Mouse (Mus musculus): ENCODE measurements around the gene Aldh1a2.

Gene Aldh1a2

GRCm38 (mm10) chr9:71289810-71290209 is 74.2 kb downstream of the Aldh1a2 start:
- no peak for DNase-seq (ENCODE audit: low read depth, low spot score)

GRCm38 (mm10) chr9:71290730-71291129 is 75.1 kb downstream of the Aldh1a2 start:
- DNase-seq (ENCODE audit: low read depth, low spot score): no peak

GRCm38 (mm10) chr9:71295501-71295900 is 79.9 kb downstream of the Aldh1a2 start:
- DNase-seq (ENCODE audit: low read depth, low spot score): no peak

GRCm38 (mm10) chr9:71303594-71303993 is 88.0 kb downstream of the Aldh1a2 start:
- DNase-seq (ENCODE audit: low read depth, low spot score): no peak

GRCm38 (mm10) chr9:71307106-71307789 is 91.7 kb downstream of the Aldh1a2 start:
- DNase-seq (ENCODE audit: low read depth, low spot score): no peak

GRCm38 (mm10) chr9:71315960-71316359 is 100.4 kb downstream of the Aldh1a2 start:
- no peak for DNase-seq (ENCODE audit: low read depth, low spot score)

- no peak for DNase-seq (ENCODE audit: low read depth, low spot score)
Measured at GRCm38 (mm10) chr9:71317096-71317920, 101.7 kb downstream of the Aldh1a2 start.

- no peak for DNase-seq (ENCODE audit: low read depth, low spot score)
Measured at GRCm38 (mm10) chr9:71317921-71318241, 102.3 kb downstream of the Aldh1a2 start.

GRCm38 (mm10) chr9:71319776-71320175 is 104.2 kb downstream of the Aldh1a2 start:
- no peak for DNase-seq (ENCODE audit: low read depth, low spot score)

- peak; percentile 69 for DNase-seq (ENCODE audit: low read depth, low spot score)
Measured at GRCm38 (mm10) chr9:71320246-71321155, 104.9 kb downstream of the Aldh1a2 start.

- DNase-seq (ENCODE audit: low read depth, low spot score): no peak
Measured at GRCm38 (mm10) chr9:71321436-71321835, 105.8 kb downstream of the Aldh1a2 start.

GRCm38 (mm10) chr9:71321871-71322270 is 106.3 kb downstream of the Aldh1a2 start:
- no peak for DNase-seq (ENCODE audit: low read depth, low spot score)

GRCm38 (mm10) chr9:71323303-71323952 is 107.8 kb downstream of the Aldh1a2 start:
- DNase-seq (ENCODE audit: low read depth, low spot score): no peak

GRCm38 (mm10) chr9:71324060-71324459 is 108.5 kb downstream of the Aldh1a2 start:
- DNase-seq (ENCODE audit: low read depth, low spot score): no peak

GRCm38 (mm10) chr9:71326261-71326660 is 110.7 kb downstream of the Aldh1a2 start:
- DNase-seq (ENCODE audit: low read depth, low spot score): no peak

GRCm38 (mm10) chr9:71331661-71332060 is 116.1 kb downstream of the Aldh1a2 start:
- peak; percentile 11 for DNase-seq (ENCODE audit: low read depth, low spot score)

GRCm38 (mm10) chr9:71336674-71337073 is 121.1 kb downstream of the Aldh1a2 start:
- DNase-seq (ENCODE audit: low read depth, low spot score): no peak

- DNase-seq (ENCODE audit: low read depth, low spot score): no peak
Measured at GRCm38 (mm10) chr9:71337425-71337824, 121.8 kb downstream of the Aldh1a2 start.

- DNase-seq (ENCODE audit: low read depth, low spot score): no peak
Measured at GRCm38 (mm10) chr9:71340116-71340515, 124.5 kb downstream of the Aldh1a2 start.
